Mouse (Mus musculus): ENCODE data around the gene Zc3h4. TPM values are rescaled to one million over a fixed set of nuclear protein-coding genes. Genes with fewer than 3 reads are reported as not detected.

Zc3h4 gene
- polyA plus RNA-seq (2015; fragmentation: Nextera tagmentation; extraction: Ambion mirVana) = 19.5 and 20.5 TPM in 2 replicates

DNA sequence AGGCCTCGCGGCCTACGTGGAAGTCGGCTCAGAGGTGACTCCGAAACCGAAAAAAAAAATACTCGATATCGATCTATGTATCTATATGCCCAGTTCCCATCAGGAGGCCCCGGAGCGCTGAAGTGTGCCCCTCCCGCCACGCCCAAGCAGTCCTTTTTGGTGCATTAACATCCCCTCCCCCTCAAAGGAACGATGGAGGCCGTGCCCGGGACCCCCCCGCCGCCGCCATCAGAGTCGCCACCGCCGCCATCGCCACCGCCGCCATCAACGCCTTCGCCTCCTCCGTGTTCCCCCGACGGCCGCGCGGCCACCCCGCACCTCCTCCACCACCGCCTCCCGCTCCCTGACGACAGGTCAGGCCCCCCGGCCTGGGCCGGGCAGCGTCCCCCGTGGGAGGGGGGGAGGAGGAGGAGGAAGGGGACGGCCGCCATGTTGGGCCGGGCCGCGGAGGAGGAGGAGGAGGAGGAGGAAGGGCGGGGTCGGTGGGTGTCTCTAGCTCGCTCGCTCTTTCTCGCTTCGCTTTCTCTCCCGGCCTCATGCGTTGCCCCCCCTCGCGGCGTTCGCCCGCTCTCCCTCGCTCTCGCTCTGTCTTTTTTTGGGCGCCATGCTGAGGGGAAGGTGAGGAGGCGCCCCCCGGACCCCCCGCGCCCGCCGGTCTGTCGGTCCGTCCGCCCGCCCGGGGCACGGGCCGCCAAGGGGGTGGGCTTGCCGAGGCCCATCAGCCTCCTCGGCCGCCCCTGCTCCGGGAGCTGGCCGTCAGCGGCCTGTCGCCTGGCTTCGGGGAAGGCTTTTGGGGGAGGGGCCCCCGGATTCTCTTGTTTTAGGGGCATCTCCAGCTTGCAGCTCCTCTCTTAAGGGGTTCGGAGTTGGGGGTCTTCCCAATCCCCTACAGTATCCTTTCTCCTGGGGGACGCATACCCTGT lies at the start of gene Zc3h4:
Gene Zc3h4 (plus strand): TSS at position 222 of the 923 bp plus-strand sequence.
- Histone ChIP-seq H3K4me2 (peak within 1 kb of the TSS; percentile 72), H3K36me3 (ENCODE audit: poor library complexity, severe bottlenecking) (no peaks in the 10 kb centered on the region), H3K9me3 (replicated peaks) (no peaks in the 10 kb centered on the region), H3K9ac (peak within 1 kb of the TSS; percentile 100), H3K27me3 (no peaks in the 10 kb centered on the region), H3K27ac (peak within 1 kb of the TSS; percentile 100), H3K4me1 (peaks cover 34% of the 10 kb centered on the region), H3K4me3 (peak within 1 kb of the TSS; percentile 92)
- under 1% methylated on average over 62 of the region's 85 CpGs for WGBS
- ATAC-seq = peak; percentile 48

DNA sequence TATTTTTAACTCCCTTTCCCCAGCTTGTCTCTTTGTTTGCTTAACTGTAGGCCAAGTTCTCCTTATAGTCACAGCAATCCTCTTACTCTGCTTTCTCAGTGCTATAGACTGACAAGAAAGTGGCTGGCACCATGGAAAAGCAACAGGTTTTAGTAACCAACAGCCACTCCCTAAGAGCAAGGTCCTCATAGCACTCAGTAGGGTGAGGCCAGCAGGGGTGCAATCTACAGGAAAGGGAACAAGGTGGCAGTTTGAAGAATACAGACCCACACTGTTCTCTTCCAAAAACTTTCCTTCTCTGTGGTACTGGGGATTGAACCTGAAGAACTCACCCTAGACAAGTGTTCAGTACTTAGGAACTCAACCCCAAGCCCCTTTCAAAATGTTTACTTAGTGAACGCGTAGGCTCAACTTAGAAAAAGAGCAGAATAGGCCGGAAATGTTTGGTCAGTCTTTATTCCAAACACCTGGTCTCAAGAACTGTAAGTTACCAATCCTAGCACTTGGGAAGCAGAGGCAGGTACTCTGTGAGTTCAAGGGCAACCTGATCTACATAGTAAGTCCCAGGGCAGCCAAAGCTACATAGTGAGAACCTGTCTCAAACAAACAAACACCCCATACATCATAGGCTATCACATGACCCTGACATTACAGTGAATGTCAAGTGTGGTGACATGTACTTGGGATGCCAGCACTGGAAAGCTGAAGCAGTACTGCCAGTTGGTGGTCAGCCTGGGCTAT lies 44.7 kb upstream of the Zc3h4 start:
- no peaks in the 10 kb centered on the region for H3K27me3 ChIP-seq
- 95% methylated on average over 3 of the region's 3 CpGs for WGBS
- no peak overlapping the region for H3K4me3 ChIP-seq
- peaks cover 74% of the 10 kb centered on the region for H3K36me3 ChIP-seq (ENCODE audit: poor library complexity, severe bottlenecking)
- no peak overlapping the region for H3K27ac ChIP-seq
- H3K9ac ChIP-seq = no peak overlapping the region
- H3K4me2 ChIP-seq = no peak overlapping the region
- no peaks in the 10 kb centered on the region for H3K4me1 ChIP-seq
- no peaks in the 10 kb centered on the region for H3K9me3 ChIP-seq (replicated peaks)
- no peak for ATAC-seq

DNA sequence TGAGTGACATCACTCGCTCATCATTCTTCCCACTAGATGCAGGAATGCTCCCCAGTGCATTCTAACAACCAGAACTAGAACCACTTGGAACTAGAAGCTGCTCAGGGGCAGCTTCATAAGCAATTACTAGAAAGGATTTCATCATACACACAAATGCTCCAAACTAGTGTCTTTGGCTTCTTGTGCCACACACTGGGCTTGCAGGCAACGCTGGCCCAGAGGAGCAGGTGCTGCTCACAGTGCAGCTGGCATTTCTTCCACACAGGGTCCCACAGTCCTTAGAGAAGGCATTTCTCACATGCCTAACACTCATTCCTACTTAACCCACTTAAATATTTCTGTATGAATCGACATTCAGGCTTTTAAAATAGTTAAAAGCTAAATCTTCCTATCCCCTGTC lies 43.1 kb upstream of the Zc3h4 start:
- H3K27ac ChIP-seq = no peak overlapping the region
- H3K4me3 ChIP-seq = no peak overlapping the region
- H3K9me3 ChIP-seq (replicated peaks) = no peaks in the 10 kb centered on the region
- WGBS = 92% methylated on average over 3 of the region's 3 CpGs
- peaks cover 71% of the 10 kb centered on the region for H3K36me3 ChIP-seq (ENCODE audit: poor library complexity, severe bottlenecking)
- H3K4me1 ChIP-seq = no peaks in the 10 kb centered on the region
- no peak overlapping the region for H3K4me2 ChIP-seq
- no peaks in the 10 kb centered on the region for H3K27me3 ChIP-seq
- H3K9ac ChIP-seq = no peak overlapping the region
- no peak for ATAC-seq

DNA sequence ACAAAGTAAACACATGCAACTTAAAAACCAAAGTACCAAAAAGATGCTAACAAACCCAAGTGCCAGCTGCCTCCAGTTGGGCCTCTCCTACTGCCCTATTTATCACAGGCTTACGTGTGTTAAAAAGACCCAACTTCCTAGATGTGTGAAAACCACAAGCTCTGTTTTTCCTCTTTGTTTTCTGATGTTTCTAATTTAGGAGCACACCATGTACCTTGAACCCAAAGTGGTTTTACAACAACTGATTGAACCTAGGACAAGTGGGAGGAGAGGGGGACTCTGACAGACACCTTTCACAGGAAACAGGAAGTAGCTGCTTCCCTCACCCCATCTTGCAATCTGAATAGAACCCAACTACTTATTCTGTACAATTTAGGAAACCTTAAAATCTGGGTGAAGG lies 36.4 kb upstream of the Zc3h4 start:
- WGBS = 72% methylated on average over 1 of the region's 1 CpGs
- Histone ChIP-seq H3K27ac (peak overlapping the region; percentile 63; the same call in 1 of the 2 replicates), H3K4me1 (peaks cover 26% of the 10 kb centered on the region), H3K36me3 (ENCODE audit: poor library complexity, severe bottlenecking) (peaks cover 81% of the 10 kb centered on the region), H3K9ac (no peak overlapping the region), H3K27me3 (no peaks in the 10 kb centered on the region), H3K4me3 (no peak overlapping the region), H3K4me2 (no peak overlapping the region), H3K9me3 (replicated peaks) (no peaks in the 10 kb centered on the region)
- no peak for ATAC-seq

DNA sequence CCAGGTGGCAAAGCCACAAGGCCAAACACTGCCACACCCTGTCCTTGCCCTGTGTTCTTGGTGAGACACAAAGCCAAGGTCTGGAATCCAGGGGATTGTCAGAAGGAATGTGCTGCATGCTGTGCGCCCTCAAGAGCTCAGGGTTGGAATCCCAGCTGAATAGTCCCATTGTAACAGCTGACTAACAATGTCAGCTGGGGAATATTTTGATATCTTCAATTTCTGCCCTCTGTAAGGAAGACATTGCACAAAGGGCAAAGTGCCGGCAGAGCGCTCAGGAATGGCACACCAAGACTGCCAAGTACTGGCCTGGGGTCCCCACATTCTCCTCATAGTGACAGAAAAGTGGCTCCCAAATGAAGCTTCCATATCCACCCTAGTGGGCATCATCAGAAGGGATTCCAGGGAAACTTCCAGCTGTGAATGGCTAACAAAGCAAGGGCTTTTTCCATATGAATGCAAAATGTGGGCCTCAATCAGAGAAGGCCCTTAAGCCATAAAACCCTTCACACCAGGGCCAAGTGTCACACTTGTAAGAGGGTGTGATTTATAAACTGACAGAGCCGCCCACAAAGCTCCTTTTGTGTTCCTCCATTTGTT lies 35.7 kb upstream of the Zc3h4 start:
- Histone ChIP-seq H3K4me3 (no peak overlapping the region), H3K4me1 (peaks cover 26% of the 10 kb centered on the region), H3K9ac (no peak overlapping the region), H3K4me2 (no peak overlapping the region), H3K27ac (peak overlapping the region; percentile 63), H3K36me3 (ENCODE audit: poor library complexity, severe bottlenecking) (peaks cover 86% of the 10 kb centered on the region), H3K27me3 (no peaks in the 10 kb centered on the region), H3K9me3 (replicated peaks) (no peaks in the 10 kb centered on the region)
- 6% methylated on average over 4 of the region's 4 CpGs for WGBS
- ATAC-seq = peak; percentile 58; the same call in 1 of the 2 replicates

DNA sequence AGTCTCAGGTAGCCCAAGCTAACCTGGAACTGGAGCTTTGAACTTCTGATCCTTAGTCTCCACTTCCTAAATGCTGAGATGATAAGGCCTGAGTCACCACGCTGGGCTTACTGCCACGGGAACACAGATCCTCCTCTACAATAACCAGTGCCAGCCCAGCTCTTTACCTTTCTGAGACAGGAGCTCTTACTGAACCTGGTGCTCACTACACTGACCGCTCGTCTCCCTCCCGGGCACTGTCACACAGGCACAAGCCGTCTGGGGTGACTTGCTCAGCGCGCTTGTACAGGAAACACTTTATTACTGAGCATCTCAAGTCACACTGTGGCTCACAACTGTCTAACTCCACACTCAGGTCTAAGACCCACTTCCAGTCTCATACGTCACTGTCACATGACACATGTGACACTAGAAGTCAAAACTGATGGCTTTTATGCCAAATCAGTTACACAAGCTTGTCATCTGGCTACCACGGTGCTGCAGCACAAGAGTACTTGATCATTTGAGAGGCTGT lies 34.5 kb upstream of the Zc3h4 start:
- peaks cover 26% of the 10 kb centered on the region for H3K4me1 ChIP-seq
- H3K4me3 ChIP-seq = no peak overlapping the region
- WGBS = 62% methylated on average over 10 of the region's 10 CpGs
- no peak overlapping the region for H3K9ac ChIP-seq
- no peaks in the 10 kb centered on the region for H3K27me3 ChIP-seq
- no peaks in the 10 kb centered on the region for H3K9me3 ChIP-seq (replicated peaks)
- H3K4me2 ChIP-seq = no peak overlapping the region
- H3K27ac ChIP-seq = peak overlapping the region; percentile 63
- peaks cover 90% of the 10 kb centered on the region for H3K36me3 ChIP-seq (ENCODE audit: poor library complexity, severe bottlenecking)
- no peak for ATAC-seq

DNA sequence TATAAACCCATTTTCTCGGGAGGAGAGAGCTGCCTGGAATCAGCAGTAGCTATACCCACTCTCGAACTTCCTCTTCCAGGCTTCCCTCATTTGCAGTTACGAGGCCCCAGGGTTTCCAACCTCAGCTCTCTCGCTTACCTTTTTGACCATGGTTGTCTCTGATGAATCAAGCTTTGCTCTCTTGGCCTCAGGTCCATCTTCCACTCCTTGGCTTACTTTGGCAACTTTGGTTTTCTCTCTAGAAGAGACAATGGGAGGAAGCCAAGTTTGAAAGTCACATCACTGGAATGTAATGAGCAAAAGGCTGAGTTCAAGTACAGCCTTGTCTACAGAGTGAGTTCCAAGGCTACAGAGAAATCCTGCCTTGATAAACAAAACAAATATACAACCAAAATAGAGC lies 34.0 kb upstream of the Zc3h4 start:
- no peaks in the 10 kb centered on the region for H3K9me3 ChIP-seq (replicated peaks)
- 78% methylated on average over 4 of the region's 4 CpGs for WGBS
- ATAC-seq = no peak

DNA sequence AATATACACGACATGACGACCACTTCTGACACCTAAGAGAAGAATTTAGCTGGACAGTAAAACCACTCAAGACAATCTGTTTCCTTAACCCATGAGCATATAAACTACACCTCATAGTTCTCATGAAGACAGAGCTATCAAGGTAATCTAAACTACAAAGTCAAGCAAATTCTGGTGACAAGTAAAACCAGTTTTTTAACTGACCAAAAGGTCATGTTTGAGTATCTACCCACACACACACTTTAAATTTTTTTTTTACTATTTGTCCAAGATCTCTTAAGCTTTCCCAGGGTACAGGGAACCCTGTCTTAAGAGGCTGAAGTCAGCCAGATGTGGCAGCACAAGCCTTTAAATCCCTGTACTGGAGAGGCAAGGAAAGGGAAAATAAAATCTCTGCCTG lies 31.9 kb upstream of the Zc3h4 start:
- 96% methylated on average over 2 of the region's 2 CpGs for WGBS
- Histone ChIP-seq H3K36me3 (ENCODE audit: poor library complexity, severe bottlenecking) (peaks cover 85% of the 10 kb centered on the region), H3K4me3 (no peak overlapping the region), H3K9me3 (replicated peaks) (no peaks in the 10 kb centered on the region), H3K9ac (no peak overlapping the region), H3K4me2 (no peak overlapping the region), H3K27ac (no peak overlapping the region), H3K27me3 (no peaks in the 10 kb centered on the region), H3K4me1 (peaks cover 26% of the 10 kb centered on the region)
- ATAC-seq = no peak

More for the DNA sequence above, 34.0 kb upstream of the Zc3h4 start:
- no peaks in the 10 kb centered on the region for H3K27me3 ChIP-seq
- H3K4me1 ChIP-seq = peaks cover 26% of the 10 kb centered on the region
- H3K27ac ChIP-seq = no peak overlapping the region
- no peak overlapping the region for H3K4me3 ChIP-seq
- peaks cover 91% of the 10 kb centered on the region for H3K36me3 ChIP-seq (ENCODE audit: poor library complexity, severe bottlenecking)
- no peak overlapping the region for H3K4me2 ChIP-seq
- H3K9ac ChIP-seq = no peak overlapping the region

DNA sequence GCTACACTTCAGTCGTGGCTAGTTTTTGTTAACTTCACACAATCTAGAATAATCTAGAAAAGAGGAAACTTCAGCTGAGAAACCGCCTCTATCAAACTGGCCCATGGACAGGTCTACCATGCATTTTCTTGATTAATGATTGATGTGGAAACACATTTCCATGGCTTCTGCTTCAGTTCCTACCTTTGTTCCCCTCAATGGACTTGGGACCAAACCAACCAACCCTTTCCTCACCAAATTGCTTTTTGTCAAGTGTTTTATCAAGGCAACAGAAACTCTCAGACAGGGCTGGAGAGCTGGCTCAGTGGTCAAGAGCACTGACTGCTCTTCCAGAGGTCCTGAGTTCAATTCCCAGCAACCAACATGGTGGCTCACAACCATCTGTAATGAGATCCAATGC lies 30.1 kb upstream of the Zc3h4 start:
- H3K4me1 ChIP-seq = peaks cover 13% of the 10 kb centered on the region
- H3K27me3 ChIP-seq = no peaks in the 10 kb centered on the region
- H3K9ac ChIP-seq = no peak overlapping the region
- H3K9me3 ChIP-seq (replicated peaks) = no peaks in the 10 kb centered on the region
- H3K4me2 ChIP-seq = no peak overlapping the region
- 95% methylated on average over 2 of the region's 2 CpGs for WGBS
- no peak overlapping the region for H3K4me3 ChIP-seq
- ATAC-seq = no peak
- H3K36me3 ChIP-seq (ENCODE audit: poor library complexity, severe bottlenecking) = peaks cover 88% of the 10 kb centered on the region
- H3K27ac ChIP-seq = no peak overlapping the region

DNA sequence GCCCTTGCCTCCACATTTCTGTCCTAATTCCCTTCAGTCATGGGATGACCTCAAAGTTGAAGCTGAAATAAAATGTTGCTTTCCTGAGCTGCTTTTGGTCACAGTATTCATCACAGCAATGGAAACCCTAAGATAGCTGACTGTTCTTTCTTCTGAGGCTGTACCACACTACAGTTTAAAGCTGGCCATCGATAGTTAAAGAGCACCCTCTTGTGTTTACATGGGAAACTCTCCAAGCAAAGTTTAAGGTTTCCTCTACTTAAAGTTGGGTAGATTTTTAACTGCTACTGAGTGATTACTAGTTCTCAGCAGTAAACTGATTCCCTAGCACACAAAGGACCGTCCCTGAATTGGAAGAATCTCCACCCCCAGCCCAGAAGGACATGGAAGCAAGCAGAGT lies 27.0 kb upstream of the Zc3h4 start:
- no peaks in the 10 kb centered on the region for H3K27me3 ChIP-seq
- H3K9me3 ChIP-seq (replicated peaks) = no peaks in the 10 kb centered on the region
- no peak for ATAC-seq
- peaks cover 88% of the 10 kb centered on the region for H3K36me3 ChIP-seq (ENCODE audit: poor library complexity, severe bottlenecking)
- WGBS = 76% methylated on average over 2 of the region's 2 CpGs
- H3K4me3 ChIP-seq = no peak overlapping the region
- H3K27ac ChIP-seq = no peak overlapping the region
- no peak overlapping the region for H3K9ac ChIP-seq
- no peak overlapping the region for H3K4me2 ChIP-seq
- H3K4me1 ChIP-seq = no peaks in the 10 kb centered on the region

DNA sequence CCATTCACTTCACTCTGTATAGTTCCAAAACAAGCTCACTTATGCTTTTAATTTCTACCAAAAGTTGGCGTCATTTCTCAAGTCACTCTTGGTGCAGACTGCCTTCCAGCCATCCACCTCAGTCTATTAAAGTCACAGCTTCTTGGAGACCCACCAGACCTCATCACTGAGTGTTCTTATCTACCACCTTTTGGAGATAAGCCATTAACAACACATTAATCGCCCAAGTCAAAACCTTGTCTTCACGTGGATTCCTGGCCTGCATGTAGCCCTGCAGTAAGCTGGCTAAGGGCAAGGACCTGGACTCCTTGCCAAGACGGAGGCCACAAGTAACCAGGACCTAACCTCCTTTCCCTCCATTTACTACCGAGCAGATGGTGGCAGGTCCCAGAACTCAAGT lies 25.7 kb upstream of the Zc3h4 start:
- Histone ChIP-seq H3K9ac (no peak overlapping the region), H3K27me3 (no peaks in the 10 kb centered on the region), H3K4me2 (no peak overlapping the region), H3K27ac (no peak overlapping the region), H3K36me3 (ENCODE audit: poor library complexity, severe bottlenecking) (peaks cover 85% of the 10 kb centered on the region), H3K4me3 (no peak overlapping the region), H3K9me3 (replicated peaks) (no peaks in the 10 kb centered on the region), H3K4me1 (no peaks in the 10 kb centered on the region)
- 91% methylated on average over 5 of the region's 5 CpGs for WGBS
- ATAC-seq = no peak

DNA sequence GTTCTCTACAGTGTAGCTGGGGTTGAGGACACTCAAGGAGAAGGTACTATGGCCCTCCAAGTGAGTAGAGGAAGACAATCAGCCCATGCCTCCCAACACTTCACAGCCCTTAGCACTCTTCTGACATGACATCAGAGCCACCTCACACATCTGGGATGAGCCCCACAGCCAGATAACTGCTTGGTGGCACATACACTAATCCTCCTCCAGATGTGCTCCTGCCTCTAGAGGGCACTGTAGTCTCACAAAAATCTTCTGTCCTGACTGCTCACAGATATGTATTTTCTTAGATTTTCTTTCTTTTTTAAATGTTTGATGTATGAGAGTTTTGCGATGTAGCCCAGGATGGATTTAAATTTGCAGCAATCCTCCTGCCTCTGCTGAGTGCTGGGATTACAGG lies 24.2 kb upstream of the Zc3h4 start:
- H3K36me3 ChIP-seq (ENCODE audit: poor library complexity, severe bottlenecking) = peaks cover 81% of the 10 kb centered on the region
- no peak overlapping the region for H3K4me2 ChIP-seq
- 100% methylated on average over 1 of the region's 1 CpGs for WGBS

More for the DNA sequence above, 24.2 kb upstream of the Zc3h4 start:
- Histone ChIP-seq H3K4me3 (no peak overlapping the region), H3K4me1 (no peaks in the 10 kb centered on the region), H3K9me3 (replicated peaks) (no peaks in the 10 kb centered on the region), H3K27me3 (no peaks in the 10 kb centered on the region), H3K27ac (no peak overlapping the region), H3K9ac (no peak overlapping the region)
- no peak for ATAC-seq
